Mouse (Mus musculus) heart, postnatal 0 days (tissue): ENCODE results near the gene Gm10803. TPM values are rescaled to one million over a fixed set of nuclear protein-coding genes. Genes with fewer than 3 reads are reported as not detected.
"Not testable (repeated sequence)": the region's sequence is repeated elsewhere in the genome, so short reads cannot be mapped to it uniquely, and the experiment has no call there.

Experiments
- ATAC-seq: fragments of 200-750 bp; cut with Nextera tagmentation; 2 replicates; pipeline ENCODE4 v1.8.0; 2017; ENCODE audit warnings: low read depth, moderate number of reproducible peaks, moderate library complexity; ENCODE audit not compliant: insufficient read depth
- DNase-seq: peaks from one replicate; pipeline ENCODE4 v3.0.0-alpha.2; 2016; ENCODE audit warnings: low spot score
- H3K27ac ChIP-seq: fragments of 300-500 bp; sonication (generic); 2 replicates; pipeline ENCODE4 v1.5.1; 2014; ENCODE audit warnings: low read depth, mild to moderate bottlenecking
- H3K27me3 ChIP-seq: fragments of 300-500 bp; sonication (generic); 2 replicates; pipeline ENCODE4 v1.6.1; 2014; ENCODE audit warnings: low read length, mixed read lengths; ENCODE audit not compliant: control insufficient read depth, insufficient read depth
- H3K36me3 ChIP-seq: fragments of 300-500 bp; sonication (generic); replicated peaks from 2 replicates; pipeline ENCODE4 v1.6.1; 2014; ENCODE audit warnings: low read length, mixed read lengths; ENCODE audit not compliant: control insufficient read depth, insufficient read depth
- H3K4me1 ChIP-seq: fragments of 300-500 bp; sonication (generic); 2 replicates; pipeline ENCODE4 v1.6.1; 2014; ENCODE audit warnings: antibody characterized with exemption; ENCODE audit not compliant: control insufficient read depth, insufficient read depth
- H3K4me2 ChIP-seq: fragments of 300-500 bp; sonication (generic); 2 replicates; pipeline ENCODE4 v1.6.1; 2014; ENCODE audit warnings: low read depth, mild to moderate bottlenecking, low read length, moderate library complexity
- H3K4me3 ChIP-seq: fragments of 300-500 bp; sonication (generic); 2 replicates; pipeline ENCODE4 v1.5.1; 2014; ENCODE audit warnings: low read depth, low read length
- H3K9ac ChIP-seq: fragments of 300-500 bp; sonication (generic); replicated peaks from 2 replicates; pipeline ENCODE4 v1.6.1; 2014; ENCODE audit warnings: low read depth, low read length, mixed read lengths
- H3K9me3 ChIP-seq: fragments of 300-500 bp; sonication (generic); replicated peaks from 2 replicates; pipeline ENCODE4 v1.6.1; 2016; ENCODE audit warnings: low read length; ENCODE audit not compliant: control insufficient read depth
- CTCF ChIP-seq: IDR thresholded peaks from 2 replicates; pipeline ENCODE4 v1.5.1; 2016; ENCODE audit warnings: antibody characterized with exemption, control low read depth, low read depth
- EP300 ChIP-seq: IDR thresholded peaks from 2 replicates; pipeline ENCODE4 v1.6.1; 2016; ENCODE audit warnings: antibody characterized with exemption, low read depth
- WGBS: fragments of 180-500 bp; shearing (Covaris S2); extraction: QIAGEN DNeasy Blood & Tissue Kit; methylation state at CpG from one replicate; pipeline ENCODE4 v1.1.7; 2014; 5-methylcytosine and 5-hydroxymethylcytosine counted together
- polyA plus RNA-seq: library from polyadenylated mRNA; unstranded; fragments of >200 nt; fragmentation: Nextera tagmentation; extraction: Ambion mirVana; gene quantifications from 2 replicates; pipeline ENCODE4 v1.2.1, GENCODE M21; 2015
- total RNA-seq: library from RNA; depleted of rRNA; stranded (reverse); fragments of >200 nt; gene quantifications from 2 replicates; pipeline ENCODE4 v1.2.3, GENCODE M21; 2014; ENCODE audit warnings: low replicate concordance; rRNA removed

The Gm10803 gene
- total RNA-seq (not detected in 2 replicates), polyA plus RNA-seq (not detected in 2 replicates)

- DNase-seq, H3K9ac ChIP-seq, H3K27ac ChIP-seq, H3K27me3 ChIP-seq, ATAC-seq, H3K36me3 ChIP-seq, H3K9me3 ChIP-seq, H3K4me3 ChIP-seq, H3K4me1 ChIP-seq, H3K4me2 ChIP-seq: not testable (repeated sequence)
- 94% methylated on average over 2 of the region's 2 CpGs for WGBS
Observed at GRCm38 (mm10) chr2:93560268-93560667, at the start of gene Gm10803. TSS of gene Gm10803 (plus strand) at chr2:93560568.

GRCm38 (mm10) chr2:93510839-93511238, 49.5 kb upstream of the Gm10803 start:
- Histone ChIP-seq H3K4me1 (no peaks in the 10 kb centered on the region), H3K4me2 (no peak overlapping the region), H3K9me3 (no peaks in the 10 kb centered on the region), H3K4me3 (no peak overlapping the region), H3K36me3 (no peaks in the 10 kb centered on the region), H3K9ac (no peak overlapping the region), H3K27ac (no peak overlapping the region), H3K27me3 (no peaks in the 10 kb centered on the region)
- TF ChIP-seq CTCF (no peak), EP300 (no peak)
- no peak for DNase-seq
- 72% methylated on average over 1 of the region's 1 CpGs for WGBS
- ATAC-seq: no peak

- Histone ChIP-seq H3K27ac (no peak overlapping the region), H3K36me3 (no peaks in the 10 kb centered on the region), H3K27me3 (no peaks in the 10 kb centered on the region), H3K4me2 (no peak overlapping the region), H3K4me3 (no peak overlapping the region), H3K4me1 (no peaks in the 10 kb centered on the region), H3K9ac (no peak overlapping the region), H3K9me3 (no peaks in the 10 kb centered on the region)
- ATAC-seq (no peak), DNase-seq (no peak)
- WGBS: 47% methylated on average over 7 of the region's 7 CpGs
- no peak for TF ChIP-seq CTCF
- TF ChIP-seq EP300: no peak
Observed at GRCm38 (mm10) chr2:93512130-93512529, 48.2 kb upstream of the Gm10803 start.

- ATAC-seq: no peak
- Histone ChIP-seq H3K9ac (no peak overlapping the region), H3K4me3 (no peak overlapping the region), H3K27me3 (no peaks in the 10 kb centered on the region), H3K27ac (no peak overlapping the region), H3K4me2 (no peak overlapping the region), H3K4me1 (no peaks in the 10 kb centered on the region), H3K9me3 (no peaks in the 10 kb centered on the region), H3K36me3 (no peaks in the 10 kb centered on the region)
- 73% methylated on average over 4 of the region's 4 CpGs for WGBS
- no peak for TF ChIP-seq CTCF
- no peak for TF ChIP-seq EP300
- no peak for DNase-seq
Observed at GRCm38 (mm10) chr2:93515246-93515645, 45.1 kb upstream of the Gm10803 start.

- Histone ChIP-seq H3K9me3 (no peaks in the 10 kb centered on the region), H3K27ac (no peak overlapping the region), H3K36me3 (no peaks in the 10 kb centered on the region), H3K4me3 (no peak overlapping the region), H3K4me2 (no peak overlapping the region), H3K9ac (no peak overlapping the region), H3K4me1 (no peaks in the 10 kb centered on the region), H3K27me3 (0 out of 2 replicates have a peak, but pooled peaks cover 2% of the 10 kb centered on the region)
- ATAC-seq (no peak), DNase-seq (no peak)
- WGBS: 66% methylated on average over 4 of the region's 4 CpGs
- no peak for TF ChIP-seq CTCF
- no peak for TF ChIP-seq EP300
Observed at GRCm38 (mm10) chr2:93521042-93521441, 39.3 kb upstream of the Gm10803 start.

GRCm38 (mm10) chr2:93521571-93521970, 38.8 kb upstream of the Gm10803 start:
- TF ChIP-seq CTCF (no peak), EP300 (no peak)
- 73% methylated on average over 6 of the region's 6 CpGs for WGBS
- no peaks in the 10 kb centered on the region for H3K36me3 ChIP-seq
- no peak overlapping the region for H3K27ac ChIP-seq
- H3K4me1 ChIP-seq: no peaks in the 10 kb centered on the region
- H3K9ac ChIP-seq: no peak overlapping the region
- ATAC-seq (no peak), DNase-seq (no peak)
- H3K27me3 ChIP-seq: 0 out of 2 replicates have a peak, but pooled peaks cover 2% of the 10 kb centered on the region
- H3K4me2 ChIP-seq: no peak overlapping the region
- no peak overlapping the region for H3K4me3 ChIP-seq
- no peaks in the 10 kb centered on the region for H3K9me3 ChIP-seq
